Mouse (Mus musculus): ENCODE results near the gene Aff3.

- TF ChIP-seq HCFC1 (IDR thresholded peaks at IDR 0.05; ENCODE audit: borderline replicate concordance, insufficient read depth, low read length) (no peak), MAFK (IDR thresholded peaks at IDR 0.05; ENCODE audit: insufficient read depth, low read depth, low read length) (no peak), CHD2 (IDR thresholded peaks at IDR 0.05; ENCODE audit: low read depth, low read length) (no peak)
Observed at GRCm38 (mm10) chr1:38271312-38271711, 393.4 kb downstream of the Aff3 start.
